Mouse (Mus musculus) spleen, adult 18-20 months (tissue): ENCODE data around the gene Nod2.

ENCODE experiments used
- DNase-seq, 2 experiments: peaks; one replicate each; pipeline ENCODE4 v3.0.0; 2022; ENCODE audit warnings: mixed read lengths in 2 of 2

Nod2 gene

GRCm38 (mm10) chr8:88646837-88647778 is at the start of gene Nod2:
Nod2 (plus strand) TSS chr8:88647315.
- DNase-seq: peak; percentile 82 to 84

- DNase-seq: no peak
Measured at GRCm38 (mm10) chr8:88598578-88598977, 48.5 kb upstream of the Nod2 start.

DNA sequence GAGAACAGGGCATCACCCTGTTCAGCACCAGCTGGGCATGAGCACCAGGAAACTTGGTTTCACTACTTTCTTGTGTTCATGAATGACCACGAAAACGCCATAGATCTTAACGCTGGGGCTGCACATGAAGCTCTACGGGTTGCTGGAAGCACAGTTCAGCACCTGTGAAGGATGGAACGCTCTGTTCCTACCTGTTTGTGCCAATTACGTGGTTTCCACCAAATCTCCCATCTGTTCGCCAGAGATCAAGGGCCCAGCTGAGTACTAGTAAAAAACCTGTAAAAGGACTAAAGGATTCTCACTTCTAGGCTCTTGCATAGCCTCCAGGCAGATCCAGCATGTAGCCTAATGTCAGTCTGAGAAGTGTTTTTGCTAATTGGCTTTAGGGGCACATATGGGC is 47.6 kb upstream of the Nod2 start:
- DNase-seq: no peak

DNA sequence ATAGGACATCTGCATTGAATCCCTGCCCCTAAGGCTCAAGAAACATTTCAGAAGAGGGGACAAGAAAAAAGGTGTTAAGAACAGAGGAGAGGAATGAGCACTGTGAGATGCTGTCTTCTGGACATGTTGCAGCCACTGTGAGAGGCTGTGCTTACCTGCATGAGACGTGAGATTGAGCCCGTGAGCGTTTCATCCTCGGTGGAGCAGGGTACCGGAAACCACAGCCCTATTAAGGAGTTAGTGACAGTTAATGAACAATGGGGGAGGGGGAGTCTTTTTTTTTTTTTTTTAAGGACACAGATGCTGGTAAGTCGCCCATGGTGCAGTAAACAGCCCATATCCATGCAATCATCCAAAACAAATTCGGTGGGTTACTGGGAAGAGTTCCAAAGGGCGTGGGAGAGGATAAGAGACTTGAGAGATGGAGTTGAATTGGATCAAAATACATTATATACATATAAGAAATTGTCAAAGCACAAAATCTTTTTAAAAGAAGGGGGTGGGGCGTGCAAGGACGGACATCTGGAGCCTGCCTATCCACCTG is 43.6 kb upstream of the Nod2 start:
- no peak for DNase-seq

GRCm38 (mm10) chr8:88604065-88605038 is 42.8 kb upstream of the Nod2 start:
- no peak for DNase-seq

DNA sequence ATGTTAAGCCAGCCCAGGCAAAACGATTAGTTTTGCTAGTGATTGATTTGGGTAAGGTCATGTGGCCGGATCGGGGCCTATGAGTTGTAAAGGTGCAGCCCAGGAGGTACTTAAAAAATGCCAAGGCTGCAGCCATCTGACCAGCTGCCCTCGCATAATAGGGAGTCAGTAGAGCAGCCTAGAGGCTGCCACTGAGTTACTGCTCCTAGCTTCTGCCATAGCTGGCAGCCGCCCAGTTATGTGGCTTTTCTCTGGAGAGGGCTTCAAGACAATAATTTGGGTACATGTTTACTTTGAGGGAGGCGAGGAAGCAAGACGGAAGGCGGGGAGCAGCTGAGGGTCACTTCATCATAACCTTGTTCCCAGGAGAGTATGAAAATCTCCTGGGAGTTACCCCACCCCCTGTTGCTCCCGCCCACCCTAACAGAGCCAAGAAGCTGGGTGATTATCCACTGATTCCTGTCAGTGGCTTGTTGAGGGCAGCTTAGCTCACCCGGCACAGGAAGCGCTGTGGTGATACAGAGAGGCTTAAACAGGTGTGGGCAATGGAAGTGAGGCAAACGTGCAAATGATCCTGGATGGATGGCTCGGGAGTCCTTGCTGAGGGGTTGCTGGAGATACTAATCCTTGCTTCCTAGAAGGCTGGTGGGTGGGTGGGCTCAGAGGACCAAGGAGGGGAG is 41.6 kb upstream of the Nod2 start:
- DNase-seq: no peak

- no peak for DNase-seq
Measured at GRCm38 (mm10) chr8:88609036-88609435, 38.1 kb upstream of the Nod2 start.

GRCm38 (mm10) chr8:88610271-88610670 is 36.8 kb upstream of the Nod2 start:
- no peak for DNase-seq

DNA sequence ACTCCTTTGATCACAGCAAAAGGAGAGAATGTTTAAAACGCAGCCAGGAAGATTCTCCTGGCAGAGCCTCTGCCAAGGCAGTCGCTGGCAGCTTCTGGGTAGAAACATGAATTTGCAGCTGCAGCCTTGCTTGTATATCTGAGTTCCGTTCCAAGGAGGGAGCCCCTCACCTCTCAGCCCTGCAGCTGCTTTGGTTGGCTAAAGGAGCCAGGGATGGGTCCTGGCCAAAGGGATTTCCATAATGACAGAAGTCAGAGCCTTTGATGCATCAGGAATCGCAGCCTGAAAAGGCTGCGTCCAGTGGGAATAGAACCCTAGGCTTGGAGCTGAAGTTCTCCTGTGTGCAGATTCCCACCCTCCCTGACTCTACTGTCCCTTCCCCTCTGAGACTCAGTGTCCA is 32.1 kb upstream of the Nod2 start:
- DNase-seq: no peak

GRCm38 (mm10) chr8:88618612-88619011 is 28.5 kb upstream of the Nod2 start:
- no peak for DNase-seq

- no peak for DNase-seq
Measured at GRCm38 (mm10) chr8:88619513-88619912, 27.6 kb upstream of the Nod2 start.

DNA sequence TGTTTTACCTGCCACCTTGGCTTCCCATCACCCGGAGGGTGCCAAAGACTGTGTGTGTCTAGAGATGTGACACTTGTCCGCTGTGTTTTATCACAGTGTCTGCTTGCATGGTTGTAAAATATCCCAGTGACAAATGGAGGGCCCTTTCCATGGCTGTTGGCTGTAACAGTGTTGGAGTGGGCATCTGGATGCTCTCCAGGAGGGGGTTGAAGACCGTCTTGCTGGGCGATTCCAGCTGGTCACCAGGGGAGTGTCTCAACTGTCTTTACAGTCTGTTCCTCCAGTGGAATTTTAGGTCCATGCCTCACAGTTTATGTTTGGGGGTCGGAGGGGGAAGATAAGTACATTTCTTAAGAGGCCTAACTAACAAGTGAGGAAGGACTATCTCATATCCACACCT is 26.2 kb upstream of the Nod2 start:
- no peak for DNase-seq

- peak; percentile 41 to 70 for DNase-seq
Measured at GRCm38 (mm10) chr8:88621408-88621807, 25.7 kb upstream of the Nod2 start.

GRCm38 (mm10) chr8:88623351-88623750 is 23.8 kb upstream of the Nod2 start:
- no peak for DNase-seq

GRCm38 (mm10) chr8:88624276-88624675 is 22.8 kb upstream of the Nod2 start:
- DNase-seq: no peak

- DNase-seq: no peak
Measured at GRCm38 (mm10) chr8:88626433-88626832, 20.7 kb upstream of the Nod2 start.

GRCm38 (mm10) chr8:88626940-88627264 is 20.2 kb upstream of the Nod2 start:
- DNase-seq: no peak

DNA sequence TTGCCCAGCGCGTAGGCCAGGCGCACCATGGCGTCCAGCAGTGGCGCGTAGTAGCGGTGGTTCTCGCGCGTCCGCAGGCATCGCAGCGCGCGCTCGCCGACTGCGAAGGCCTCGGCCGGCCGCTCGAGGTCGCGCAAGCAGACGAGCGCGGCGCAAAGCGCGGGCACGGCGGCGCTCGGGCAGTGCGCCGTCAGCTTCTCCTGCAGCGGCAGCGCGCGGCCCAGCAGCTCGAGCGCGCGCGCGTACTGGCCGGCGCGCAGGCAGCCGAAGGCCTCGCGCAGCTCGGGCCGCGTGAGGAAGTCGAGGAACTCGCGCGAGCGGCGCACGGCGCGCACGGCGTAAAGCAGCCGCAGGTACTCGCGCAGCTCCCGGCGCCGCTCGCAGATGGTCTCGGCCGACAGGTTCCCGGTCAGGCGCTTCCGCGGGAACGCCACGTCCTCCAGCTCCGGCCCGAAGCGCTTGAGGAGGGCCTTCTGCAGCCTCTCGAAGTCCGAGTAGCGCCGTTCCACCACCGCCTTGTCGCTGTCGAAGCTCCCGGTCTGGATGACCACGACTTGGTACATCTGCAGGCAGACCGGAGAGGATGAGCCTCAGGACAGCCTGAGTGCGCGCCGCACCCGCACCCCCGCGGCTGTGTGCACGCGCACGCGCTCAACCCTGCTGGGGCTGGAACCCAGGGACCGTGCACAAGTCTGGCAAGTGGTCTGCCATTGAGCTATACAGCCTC is 19.7 kb upstream of the Nod2 start:
- DNase-seq: no peak

- DNase-seq: no peak
Measured at GRCm38 (mm10) chr8:88628001-88628774, 18.9 kb upstream of the Nod2 start.

GRCm38 (mm10) chr8:88630225-88630624 is 16.9 kb upstream of the Nod2 start:
- no peak for DNase-seq

GRCm38 (mm10) chr8:88631081-88631480 is 16.0 kb upstream of the Nod2 start:
- DNase-seq: no peak
